Mouse (Mus musculus): ENCODE measurements around the gene Cers1. TPM values are rescaled to one million over a fixed set of nuclear protein-coding genes. Genes with fewer than 3 reads are reported as not detected.
A peak's percentile ranks its signal among the peaks of the same experiment; 100 is the strongest.

Gene Cers1
- total RNA-seq (2021): 10 to 100 TPM; 14.1 to 19.1 TPM
- long read RNA-seq, experiment 1, transcript Cers1-203 (8 exons, 2,728 nt): major isoform, 29 of 41 reads
- long read RNA-seq, experiment 1, partial matches to known transcripts: 0 of 41 reads
- long read RNA-seq, experiment 1, other reads (novel, unspliced or antisense): 12 of 41 reads
- long read RNA-seq, experiment 2, transcript Cers1-203 (8 exons, 2,728 nt): major isoform, 21 of 25 reads
- long read RNA-seq, experiment 2, partial matches to known transcripts: 4 of 25 reads
- long read RNA-seq, experiment 2, other reads (novel, unspliced or antisense): 0 of 25 reads

DNA sequence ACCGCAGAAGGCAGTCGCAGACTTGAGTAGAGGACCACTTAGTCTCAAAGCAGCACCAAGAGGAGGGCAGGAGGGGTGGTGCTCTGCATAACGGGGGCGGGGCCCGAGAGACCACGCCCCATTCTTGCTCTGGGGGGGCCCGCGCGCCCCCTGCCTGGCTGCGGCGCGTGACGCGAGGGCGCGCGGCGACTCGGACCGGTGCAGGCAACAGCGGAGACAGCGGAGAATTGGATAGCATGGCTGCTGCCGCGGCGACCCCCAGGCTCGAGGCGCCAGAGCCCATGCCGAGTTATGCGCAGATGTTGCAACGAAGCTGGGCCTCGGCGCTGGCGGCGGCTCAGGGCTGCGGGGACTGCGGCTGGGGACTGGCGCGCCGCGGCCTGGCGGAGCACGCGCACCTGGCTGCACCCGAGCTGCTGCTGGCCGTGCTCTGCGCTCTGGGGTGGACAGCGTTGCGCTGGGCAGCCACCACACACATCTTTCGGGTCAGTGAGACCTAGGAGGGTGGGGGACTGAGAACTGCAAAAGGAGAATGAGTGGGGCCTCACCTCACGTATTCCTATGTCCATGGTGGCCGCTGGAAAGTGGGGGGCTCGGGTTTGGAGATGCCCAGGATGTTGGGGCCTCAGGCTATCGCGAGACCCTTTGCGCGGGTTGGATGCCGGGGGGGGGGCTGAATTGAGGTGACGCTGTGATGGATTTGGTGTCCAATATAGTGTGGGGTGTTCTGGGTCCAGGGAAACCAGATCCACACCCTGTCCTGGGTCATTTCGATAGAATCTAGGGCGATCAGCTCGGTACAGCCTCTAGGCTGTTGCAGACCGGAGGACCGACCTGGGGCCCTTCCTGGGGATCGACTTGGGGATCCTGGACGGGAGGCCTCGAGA, at the start of gene Cers1:
TSS of gene Cers1 (plus strand) at position 152 of the 887 bp plus-strand sequence.
- intact Hi-C loops (cut with DNase I): no loop called here

DNA sequence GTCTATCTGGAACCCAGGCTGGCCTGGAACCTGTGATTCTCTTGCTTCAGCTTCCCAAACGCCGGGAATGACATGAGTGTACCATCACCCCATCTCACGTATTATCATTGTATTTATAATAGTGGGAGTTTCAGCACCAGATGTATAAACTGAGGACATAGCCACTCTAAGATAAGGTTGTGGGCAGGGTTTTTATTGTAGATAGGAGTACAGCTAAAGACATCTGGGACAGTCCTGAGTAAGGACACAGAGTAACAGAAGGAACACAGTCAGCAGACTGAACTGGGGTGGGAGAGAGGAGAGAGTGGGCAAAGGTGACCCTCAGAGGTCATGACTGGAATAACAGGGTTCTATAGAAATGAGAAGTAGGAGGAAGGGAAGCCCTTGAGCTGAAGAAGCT, 47.9 kb upstream of the Cers1 start:
- no peak for DNase-seq
- intact Hi-C loops (cut with DNase I): no loop called here

More for the DNA sequence above, at the start of gene Cers1:
- DNase-seq: peak; percentile 46 to 51

DNA sequence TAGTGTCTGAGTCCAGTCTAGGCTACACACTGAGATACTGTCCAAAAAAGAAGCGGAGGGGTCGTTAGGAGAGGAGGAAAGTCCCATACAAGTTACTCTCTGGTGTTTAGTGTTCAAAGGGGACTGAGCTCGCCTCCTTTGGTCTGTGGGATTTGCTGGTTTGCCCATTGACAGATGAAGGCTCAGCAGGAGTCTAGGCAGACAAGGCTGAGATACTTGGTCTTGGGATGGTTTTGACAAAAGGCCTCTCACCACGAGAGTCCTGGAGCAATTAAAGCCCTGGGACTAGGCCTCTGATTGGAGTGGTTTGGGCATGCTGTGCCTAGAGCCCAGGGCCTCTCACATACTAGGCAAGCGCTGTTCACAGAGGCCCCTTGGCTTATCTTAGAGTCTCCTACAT, 47.3 kb upstream of the Cers1 start:
- intact Hi-C loops (cut with DNase I): no loop called here
- DNase-seq: no peak

DNA sequence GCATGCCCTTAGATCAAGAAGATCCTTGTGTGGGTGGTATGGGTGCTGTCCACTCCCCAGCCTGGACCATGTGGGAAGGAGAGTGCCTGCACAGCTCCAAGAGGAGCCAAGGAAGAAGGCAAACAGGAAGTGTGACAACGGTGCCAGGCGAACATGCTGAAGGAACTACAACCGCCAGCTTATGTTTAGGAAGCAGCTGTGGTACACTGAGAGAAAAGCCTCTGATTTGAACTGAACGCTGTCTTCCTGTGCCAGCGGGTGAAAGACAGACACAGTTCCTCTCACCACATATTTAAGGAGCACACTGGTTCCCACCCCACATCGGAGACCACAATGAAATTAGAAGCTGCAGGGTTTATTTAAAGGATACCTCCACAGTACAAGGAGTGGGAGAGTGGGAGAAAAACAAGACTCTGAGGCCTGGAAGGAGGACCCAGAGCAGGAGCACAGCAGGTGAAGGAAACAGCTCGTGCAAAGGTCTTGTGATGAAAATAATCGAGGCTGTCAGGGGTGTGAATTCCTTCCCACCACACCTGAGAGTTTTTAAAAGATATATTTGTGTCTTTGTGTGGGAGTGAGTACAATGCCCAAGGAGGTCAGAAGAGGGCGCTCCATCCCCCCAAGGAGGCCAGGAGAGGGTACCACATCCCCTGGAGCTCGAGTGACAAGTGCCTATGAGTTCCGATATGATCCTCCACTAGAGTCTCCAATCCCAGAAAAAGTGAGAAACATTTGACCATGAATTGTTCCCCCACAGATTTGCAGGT, 46.6 kb upstream of the Cers1 start:
- intact Hi-C loops (cut with DNase I): no loop called here
- DNase-seq: no peak

DNA sequence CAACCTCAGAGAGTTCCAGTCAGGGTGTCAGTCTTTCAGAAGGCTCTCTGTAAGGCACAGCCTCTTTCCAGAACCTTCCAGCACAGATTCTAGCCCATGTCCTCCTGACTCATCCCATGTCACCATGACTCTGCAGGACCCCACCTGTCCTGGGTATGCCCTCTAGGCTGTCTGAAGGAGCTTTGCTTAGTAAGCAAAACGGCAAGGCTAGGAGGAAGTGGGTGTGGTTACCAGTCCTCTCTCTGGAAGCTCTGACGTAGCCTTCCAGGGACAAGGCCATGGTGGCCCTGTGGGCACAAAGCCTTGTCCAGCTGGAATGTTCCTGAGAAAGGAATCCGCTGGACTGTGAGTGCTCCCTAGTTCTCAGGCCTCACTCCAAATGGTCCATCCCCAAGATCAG, 42.6 kb upstream of the Cers1 start:
- intact Hi-C loops (cut with DNase I): no loop called here
- DNase-seq: no peak

DNA sequence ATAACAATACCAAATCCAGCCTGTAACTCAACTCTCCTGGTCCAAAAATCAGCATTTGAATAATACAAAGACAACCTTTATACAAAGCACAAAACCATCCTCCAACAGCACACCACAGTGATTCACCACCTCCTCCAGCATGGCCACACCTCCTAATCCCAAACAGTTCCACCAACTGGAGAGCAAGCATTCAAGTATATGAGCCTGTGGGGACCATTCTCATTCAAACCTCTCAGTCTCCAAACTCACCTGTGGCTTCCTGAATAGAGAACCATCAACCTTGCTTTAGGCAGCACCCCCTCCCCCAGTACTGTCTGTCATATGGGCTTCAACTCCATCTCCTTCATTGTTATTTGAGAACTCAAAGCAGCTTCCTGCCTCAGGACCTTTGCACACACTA, 41.2 kb upstream of the Cers1 start:
- intact Hi-C loops (cut with DNase I): no loop called here
- DNase-seq: no peak

DNA sequence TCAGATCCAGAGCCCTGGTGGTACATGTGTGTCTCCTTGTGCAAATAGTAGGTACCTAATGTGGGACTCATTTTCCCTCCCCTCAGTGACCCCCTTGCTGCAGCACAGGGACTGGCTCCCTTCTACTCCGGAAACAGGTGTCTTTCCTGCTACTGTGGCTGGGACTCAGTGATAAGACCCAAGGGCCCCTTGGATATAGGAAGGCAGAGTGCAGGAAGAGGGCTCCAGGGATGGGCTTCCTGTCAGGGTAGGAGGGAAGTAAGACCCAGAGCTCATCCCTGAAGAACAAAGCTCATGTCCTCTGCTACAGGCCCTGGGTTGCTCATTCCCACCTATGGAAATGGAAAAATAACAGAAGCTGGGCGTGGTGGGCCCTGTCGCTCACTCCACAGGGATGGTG, 39.1 kb upstream of the Cers1 start:
- no peak for DNase-seq
- intact Hi-C loops (cut with DNase I): no loop called here

DNA sequence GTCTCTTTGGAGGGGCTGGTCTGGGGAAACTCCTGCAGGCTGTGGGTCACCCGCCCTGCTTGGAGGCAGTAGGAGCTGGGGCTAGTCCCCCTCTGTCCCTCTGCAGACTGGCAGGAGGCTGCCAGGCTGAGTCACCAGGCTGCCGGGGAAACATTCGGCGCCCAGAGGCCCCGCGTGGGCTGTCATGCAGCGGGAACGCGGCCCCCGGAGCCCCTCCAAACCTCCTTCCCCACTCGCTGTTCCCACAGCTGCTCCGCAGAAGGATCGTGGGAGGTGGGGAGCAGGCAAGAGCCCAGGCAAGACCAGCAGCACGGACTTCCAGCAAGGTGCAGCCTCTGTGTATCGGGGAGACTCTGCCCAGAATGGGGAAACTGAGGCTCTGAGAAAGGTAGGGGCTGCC, 37.4 kb upstream of the Cers1 start:
- intact Hi-C loops (cut with DNase I): no loop called here
- DNase-seq: no peak

DNA sequence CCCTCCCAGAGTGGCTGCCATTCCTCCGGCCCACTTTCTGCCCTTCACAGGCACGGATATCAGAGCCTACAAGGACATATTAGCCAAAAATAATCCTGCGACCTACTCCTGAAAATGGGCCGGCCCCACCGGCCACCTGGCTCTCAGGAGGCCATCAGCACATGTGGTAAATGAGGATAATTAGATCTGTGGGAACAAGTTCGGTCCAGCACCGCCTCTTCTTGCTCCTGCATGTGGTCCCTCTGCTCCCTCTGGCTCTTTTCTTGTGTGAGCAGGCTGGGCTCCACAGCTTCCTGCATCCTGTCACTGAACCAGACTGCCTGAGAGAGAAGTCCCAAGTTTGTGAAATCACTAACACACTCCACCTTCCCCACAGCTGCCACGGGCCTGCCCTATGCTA, 36.3 kb upstream of the Cers1 start:
- intact Hi-C loops (cut with DNase I): no loop called here
- no peak for DNase-seq

DNA sequence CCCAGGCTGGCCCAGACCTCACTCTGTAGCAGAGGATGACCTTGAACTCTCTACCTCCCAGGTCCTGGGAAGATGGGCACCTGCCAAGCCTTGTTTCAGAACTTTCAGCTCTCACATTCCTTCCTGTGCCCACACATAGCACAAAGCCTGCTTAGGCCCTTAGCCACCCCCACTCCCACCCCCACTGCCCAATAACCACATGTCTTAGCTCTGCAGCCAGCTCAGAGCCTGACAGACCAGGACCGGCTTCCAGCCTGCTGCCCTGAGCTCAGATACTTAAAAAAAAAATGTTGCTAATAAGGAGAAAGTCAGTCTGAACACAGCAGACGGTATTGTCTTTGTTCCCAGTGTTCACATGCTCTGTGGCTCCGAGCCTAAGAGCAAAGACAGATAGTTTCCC, 34.6 kb upstream of the Cers1 start:
- no peak for DNase-seq
- intact Hi-C loops (cut with DNase I): no loop called here

DNA sequence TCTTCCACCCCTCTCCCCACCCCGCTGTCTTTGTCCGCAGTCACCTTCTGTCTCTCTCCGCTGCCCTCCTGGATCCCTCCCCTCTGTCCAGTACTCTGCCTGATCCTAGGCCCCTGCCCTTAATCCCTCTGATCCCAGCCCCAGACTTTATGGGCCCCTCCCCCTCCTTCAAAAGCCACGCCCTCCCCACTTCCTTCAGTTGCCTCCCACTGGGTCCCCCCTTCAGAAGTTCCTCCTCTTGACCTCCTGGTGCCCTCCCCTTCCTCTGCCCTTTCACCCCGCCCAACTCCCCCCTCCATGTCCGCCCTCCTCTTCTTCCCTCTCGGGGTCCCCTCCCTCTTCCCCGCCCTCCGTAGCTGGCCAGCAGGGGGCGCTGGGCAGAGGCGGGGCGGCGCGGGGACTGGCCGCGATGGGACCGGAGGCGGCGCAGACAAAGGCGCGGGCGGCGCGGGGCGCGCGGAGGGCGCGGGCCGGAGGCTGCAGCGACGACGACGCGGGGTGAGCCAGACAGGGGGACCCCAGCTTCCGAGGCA, 32.9 kb upstream of the Cers1 start, which contains the start of gene Homer3:
TSS of gene Homer3 (plus strand) at position 225 of the 533 bp plus-strand sequence.
- peak; percentile 85 to 92 for DNase-seq
- intact Hi-C loops (cut with DNase I): no loop called here

DNA sequence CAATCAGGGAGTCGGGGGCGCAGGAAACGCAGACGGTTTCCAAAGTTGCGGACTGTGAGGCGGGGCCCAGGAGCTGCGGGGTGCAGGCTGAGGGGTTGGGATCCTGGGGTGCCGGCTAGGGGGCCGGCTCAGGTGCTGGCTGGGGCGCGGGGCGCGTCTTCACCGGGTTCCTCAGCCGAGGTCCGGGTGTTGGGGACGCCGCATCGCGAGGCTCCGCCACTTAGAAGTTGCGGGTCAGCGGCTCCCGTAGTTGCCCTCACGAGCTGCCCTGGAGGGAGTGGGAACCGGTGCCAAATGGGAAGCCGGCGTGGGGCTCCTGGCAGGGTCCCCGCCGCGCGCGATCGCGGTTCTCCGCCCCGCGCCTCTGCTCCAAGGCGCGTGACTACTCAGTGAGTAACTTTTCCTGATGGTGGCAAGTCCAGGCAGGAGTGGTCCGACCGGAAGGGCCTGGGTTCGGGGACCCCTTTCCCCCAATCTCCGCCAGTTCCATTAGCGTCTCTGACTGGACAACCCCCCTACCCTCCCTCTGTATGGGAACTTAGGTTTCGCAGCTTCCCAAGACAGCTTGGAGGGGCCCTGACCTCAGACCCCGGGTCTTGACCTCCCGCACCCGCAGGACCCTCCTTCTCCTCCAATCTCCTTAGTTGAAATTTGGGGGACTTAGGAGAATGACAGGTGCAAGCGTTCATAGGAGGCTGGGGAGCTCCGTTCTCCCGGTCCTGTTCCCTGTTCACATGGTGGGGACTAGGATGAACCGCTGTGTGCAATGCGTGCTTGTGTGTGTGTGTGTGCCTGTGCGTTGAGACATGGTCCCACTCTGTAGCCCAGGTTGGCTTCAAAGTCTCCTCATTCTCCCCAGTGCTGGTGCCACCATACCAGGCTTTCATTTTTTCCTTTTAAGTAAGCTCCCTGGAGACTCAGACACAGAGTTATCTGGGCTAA, 32.2 kb upstream of the Cers1 start:
- DNase-seq: peak in 1 of 2 experiments; percentile 31
- intact Hi-C loops (cut with DNase I): no loop called here

DNA sequence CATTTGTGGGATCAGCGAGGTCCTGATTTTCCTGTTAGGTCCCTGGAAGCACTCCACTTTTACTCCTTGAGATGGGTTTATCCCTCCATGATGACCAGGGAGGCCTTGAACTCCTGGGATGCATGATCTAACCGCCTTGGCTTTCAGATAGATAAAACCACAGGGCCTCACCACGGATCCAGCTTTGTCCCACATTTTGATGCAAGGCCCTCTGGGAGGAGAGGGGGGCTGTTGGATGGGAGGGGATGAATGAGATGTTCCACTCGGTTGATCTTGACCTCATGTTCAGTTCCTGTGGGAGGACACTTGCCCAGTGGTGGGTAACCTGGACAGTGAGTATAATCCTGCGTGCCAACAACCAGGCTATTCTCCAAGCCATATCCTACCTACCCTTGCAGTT, 31.2 kb upstream of the Cers1 start:
- intact Hi-C loops (cut with DNase I): no loop called here
- no peak for DNase-seq

DNA sequence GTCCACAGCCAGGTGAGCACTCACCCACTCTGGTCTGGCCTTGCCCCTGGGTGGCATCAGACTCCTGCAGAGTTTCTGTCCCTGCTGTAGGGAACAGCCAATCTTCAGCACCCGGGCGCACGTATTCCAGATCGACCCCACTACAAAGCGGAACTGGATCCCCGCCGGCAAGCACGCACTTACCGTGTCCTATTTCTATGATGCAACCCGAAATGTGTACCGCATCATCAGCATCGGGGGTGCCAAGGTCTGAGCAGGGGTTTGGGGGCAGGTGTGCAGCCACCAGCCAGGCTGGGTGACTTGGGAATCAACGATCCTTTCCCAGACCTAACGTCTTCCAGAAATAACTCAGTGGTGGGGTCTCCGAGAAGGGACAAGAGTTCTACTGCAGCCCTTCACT, 30.3 kb upstream of the Cers1 start:
- DNase-seq: no peak
- intact Hi-C loops (cut with DNase I): no loop called here

DNA sequence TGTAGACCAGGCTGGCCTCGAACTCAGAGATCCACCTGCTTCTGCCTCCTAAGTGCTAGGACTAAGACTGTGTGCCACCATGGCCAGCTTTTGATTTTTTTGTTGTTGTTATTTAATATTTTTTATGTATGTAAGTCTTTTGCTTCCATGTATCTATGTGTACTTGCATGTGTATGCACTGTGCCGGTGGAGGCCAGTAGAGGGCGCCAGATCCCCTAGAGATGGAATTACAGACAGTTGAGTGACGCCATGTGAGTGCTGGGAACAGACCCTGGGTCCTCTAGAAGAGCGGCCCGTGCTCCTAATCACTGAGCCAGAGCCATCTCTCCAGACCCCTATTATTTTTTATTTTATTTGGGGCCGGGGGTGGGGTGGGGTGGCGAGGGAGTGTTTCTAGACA, 28.8 kb upstream of the Cers1 start:
- no peak for DNase-seq
- intact Hi-C loops (cut with DNase I): no loop called here

DNA sequence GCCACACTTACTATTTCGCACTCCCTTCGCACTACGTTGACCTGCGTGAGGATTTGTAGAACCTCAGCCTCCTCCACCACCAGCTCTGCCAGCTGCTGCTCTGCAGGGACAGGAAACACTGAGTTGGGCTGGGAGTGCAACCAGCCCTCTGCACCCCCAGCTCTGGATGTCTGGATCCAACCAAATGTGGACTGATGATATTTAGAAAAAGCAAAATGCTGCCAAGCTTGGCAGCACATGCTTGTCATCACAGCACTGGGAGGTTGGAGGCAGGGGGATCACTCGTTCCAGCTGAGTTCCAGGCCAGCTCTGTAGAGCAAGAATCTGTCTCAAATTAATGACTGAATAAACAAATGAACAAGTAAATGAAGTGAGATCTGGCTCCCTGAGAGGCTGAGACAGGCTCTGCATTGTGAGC, 21.6 kb upstream of the Cers1 start:
- no peak for DNase-seq
- intact Hi-C loops (cut with DNase I): no loop called here

DNA sequence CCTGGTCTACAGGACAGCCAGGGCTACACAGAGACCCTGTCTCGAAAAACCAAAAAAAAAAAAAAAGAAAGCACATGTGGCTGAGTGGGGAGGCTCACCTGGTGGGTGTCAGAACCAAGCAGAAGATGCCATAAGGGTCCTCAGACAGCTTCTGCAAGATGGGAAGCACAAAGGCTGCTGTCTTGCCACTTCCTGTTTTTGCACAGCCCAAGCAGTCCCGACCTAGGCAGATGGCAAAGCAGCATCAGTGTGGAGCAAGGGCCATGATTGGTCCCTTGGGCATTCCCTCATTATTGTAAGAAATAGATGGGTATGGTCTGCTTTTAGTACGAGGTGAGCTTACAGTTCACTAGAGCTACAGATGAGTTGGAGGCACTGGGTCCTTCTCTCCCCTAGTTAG, 14.7 kb upstream of the Cers1 start:
- intact Hi-C loops (cut with DNase I): no loop called here

DNA sequence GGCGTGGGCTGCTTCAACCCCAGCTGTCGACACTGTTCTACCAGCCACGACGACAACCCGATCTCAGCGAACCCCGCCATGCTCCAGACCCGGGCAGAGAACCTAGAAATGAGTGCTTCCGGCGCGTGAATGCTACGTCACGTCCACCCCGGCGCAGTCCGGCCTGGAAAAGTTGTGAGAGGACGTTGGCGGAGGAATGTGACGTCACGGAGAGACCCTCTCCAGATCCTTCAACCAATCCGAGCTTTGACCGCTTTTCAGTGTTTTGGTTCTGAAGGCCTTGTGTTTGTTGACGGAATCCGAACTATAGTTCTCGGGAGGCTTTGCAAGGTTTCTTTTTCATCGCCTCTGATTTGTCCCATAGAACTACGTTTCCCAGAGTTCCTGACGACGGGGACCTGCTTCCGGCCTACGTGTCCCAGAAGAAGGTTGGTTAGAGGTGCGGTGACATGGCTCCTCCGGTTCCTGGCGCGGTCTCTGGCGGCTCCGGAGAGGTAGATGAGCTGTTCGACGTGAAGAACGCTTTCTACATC, 13.2 kb upstream of the Cers1 start, which contains the start of the genes Ddx49 and Cope:
TSS of gene Ddx49 (minus strand) at position 132 of the 533 bp plus-strand sequence.
TSS of gene Cope (plus strand) at position 161 of the 533 bp plus-strand sequence.
- intact Hi-C loops (cut with DNase I): no loop called here
- peak; percentile 81 to 92 for DNase-seq

More for the DNA sequence above, 14.7 kb upstream of the Cers1 start:
- no peak for DNase-seq

DNA sequence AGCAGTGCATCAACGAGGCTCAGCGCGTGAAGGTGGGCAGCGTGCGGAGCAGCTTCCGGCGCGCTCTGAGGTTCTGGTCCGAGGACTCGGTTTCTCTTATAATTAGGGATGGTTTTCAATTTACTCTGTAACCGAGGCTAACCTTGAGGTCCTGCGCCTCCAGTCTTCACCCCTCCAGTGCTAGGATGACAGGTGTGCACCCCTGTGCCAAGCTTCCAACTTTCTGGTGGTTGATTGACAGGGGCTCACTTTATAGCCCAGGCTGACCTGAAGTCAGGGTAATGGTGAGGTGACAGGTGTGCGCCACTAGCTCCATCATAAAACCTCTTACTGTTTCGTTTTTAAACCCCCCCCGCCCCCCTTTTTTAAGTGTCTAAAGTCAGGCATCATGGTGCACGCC, 12.7 kb upstream of the Cers1 start:
- intact Hi-C loops (cut with DNase I): no loop called here
- no peak for DNase-seq
